Mouse (Mus musculus) urinary bladder, postnatal 4 days (tissue): ENCODE results near the gene Gm9887.
"Not testable (repeated sequence)": the region's sequence is repeated elsewhere in the genome, so short reads cannot be mapped to it uniquely, and the experiment has no call there.

ENCODE experiments used
- DNase-seq, 2 experiments: peaks; one replicate each; pipeline ENCODE4 v3.0.0; 2021 to 2022; ENCODE audit warnings: low spot score in 2 of 2

Gm9887 gene

GRCm38 (mm10) chr12:69386281-69386732 is 14.0 kb upstream of the Gm9887 start:
- DNase-seq: not testable (repeated sequence)

GRCm38 (mm10) chr12:69385542-69386280 is 13.5 kb upstream of the Gm9887 start:
- no peak for DNase-seq

- no peak for DNase-seq
Observed at GRCm38 (mm10) chr12:69384606-69385005, 12.3 kb upstream of the Gm9887 start.

- no peak for DNase-seq
Observed at GRCm38 (mm10) chr12:69382880-69383279, 10.6 kb upstream of the Gm9887 start.

GRCm38 (mm10) chr12:69378558-69379454 is 6.5 kb upstream of the Gm9887 start:
- DNase-seq: no peak

GRCm38 (mm10) chr12:69377636-69378035 is 5.4 kb upstream of the Gm9887 start:
- DNase-seq: not testable (repeated sequence)

- no peak for DNase-seq
Observed at GRCm38 (mm10) chr12:69377188-69377587, 4.9 kb upstream of the Gm9887 start.

- no peak for DNase-seq
Observed at GRCm38 (mm10) chr12:69376132-69376531, 3.9 kb upstream of the Gm9887 start.

GRCm38 (mm10) chr12:69373850-69374766 is 1.9 kb upstream of the Gm9887 start:
- DNase-seq: no peak

GRCm38 (mm10) chr12:69372731-69373331 is 573 bp upstream of the Gm9887 start:
- DNase-seq: no peak

- no peak for DNase-seq
Observed at GRCm38 (mm10) chr12:69371421-69371853, 821 bp downstream of the Gm9887 start.

GRCm38 (mm10) chr12:69370936-69371335 is 1.3 kb downstream of the Gm9887 start:
- no peak for DNase-seq

GRCm38 (mm10) chr12:69367557-69367956 is 4.7 kb downstream of the Gm9887 start:
- no peak for DNase-seq

- DNase-seq: no peak
Observed at GRCm38 (mm10) chr12:69366424-69366823, 5.8 kb downstream of the Gm9887 start.

- no peak for DNase-seq
Observed at GRCm38 (mm10) chr12:69365757-69366156, 6.5 kb downstream of the Gm9887 start.

GRCm38 (mm10) chr12:69363899-69364762 is 8.1 kb downstream of the Gm9887 start:
- peak; percentile 73 to 82 for DNase-seq

GRCm38 (mm10) chr12:69363110-69363509 is 9.1 kb downstream of the Gm9887 start:
- not testable (repeated sequence) for DNase-seq

GRCm38 (mm10) chr12:69362388-69362787 is 9.9 kb downstream of the Gm9887 start:
- no peak for DNase-seq

- DNase-seq: no peak
Observed at GRCm38 (mm10) chr12:69361919-69362318, 10.3 kb downstream of the Gm9887 start.
